Mouse (Mus musculus) neural tube, embryonic 14.5 days (tissue): ENCODE measurements around the gene Cd276. TPM values are rescaled to one million over a fixed set of nuclear protein-coding genes. Genes with fewer than 3 reads are reported as not detected.

Experiments
- ATAC-seq: fragments of 200-750 bp; cut with Nextera tagmentation; 2 replicates; pipeline ENCODE4 v1.8.0; 2017; ENCODE audit warnings: low read depth, mild to moderate bottlenecking, moderate TSS enrichment, moderate library complexity
- H3K27ac ChIP-seq: fragments of 300-500 bp; sonication (generic); 2 replicates; pipeline ENCODE4 v1.5.1; 2014; ENCODE audit warnings: low read depth, mild to moderate bottlenecking, control low read depth, low read length, moderate library complexity, mixed read lengths
- H3K27me3 ChIP-seq: fragments of 300-500 bp; sonication (generic); 2 replicates; pipeline ENCODE4 v1.6.1; 2014; ENCODE audit warnings: low read length; ENCODE audit not compliant: control insufficient read depth, insufficient read depth
- H3K36me3 ChIP-seq: fragments of 300-500 bp; sonication (generic); 2 replicates; pipeline ENCODE4 v1.6.1; 2014; ENCODE audit warnings: low read length, mixed read lengths; ENCODE audit not compliant: control insufficient read depth, insufficient read depth
- H3K4me1 ChIP-seq: fragments of 300-500 bp; sonication (generic); 2 replicates; pipeline ENCODE4 v1.6.1; 2014; ENCODE audit warnings: low read length; ENCODE audit not compliant: control insufficient read depth, insufficient read depth
- H3K4me2 ChIP-seq: fragments of 300-500 bp; sonication (generic); 2 replicates; pipeline ENCODE4 v1.6.1; 2014; ENCODE audit warnings: mild to moderate bottlenecking, low read depth, low read length, control low read depth
- H3K4me3 ChIP-seq: fragments of 300-500 bp; sonication (generic); 2 replicates; pipeline ENCODE4 v1.5.1; 2014; ENCODE audit warnings: low read depth, low read length, control low read depth, mixed read lengths
- H3K9ac ChIP-seq: fragments of 300-500 bp; sonication (generic); replicated peaks from 2 replicates; pipeline ENCODE4 v1.6.1; 2014; ENCODE audit warnings: low read depth, mild to moderate bottlenecking, control low read depth, low read length, mixed read lengths
- H3K9me3 ChIP-seq: fragments of 300-500 bp; sonication (generic); 2 replicates; pipeline ENCODE4 v1.6.1; 2016; ENCODE audit warnings: low read length; ENCODE audit not compliant: control insufficient read depth
- WGBS: fragments of 180-500 bp; shearing (Covaris S2); extraction: QIAGEN DNeasy Blood & Tissue Kit; methylation state at CpG from one replicate; pipeline ENCODE4 v1.1.7; 2014; 5-methylcytosine and 5-hydroxymethylcytosine counted together
- polyA plus RNA-seq: library from polyadenylated mRNA; unstranded; fragments of >200 nt; fragmentation: Nextera tagmentation; extraction: Ambion mirVana; gene quantifications from 2 replicates; pipeline ENCODE4 v1.2.1, GENCODE M21; 2014

Cd276 gene
- polyA plus RNA-seq, result 36.0 and 42.2 TPM in 2 replicates

- no peaks in the 10 kb centered on the region; the same call in 1 of the 2 replicates for H3K27me3 ChIP-seq
- H3K27ac ChIP-seq, result peak within 1 kb of the TSS; percentile 98
- no peaks in the 10 kb centered on the region for H3K36me3 ChIP-seq
- H3K4me3 ChIP-seq, result peak within 1 kb of the TSS; percentile 90
- ATAC-seq, result peak; percentile 78
- WGBS, result under 1% methylated on average over 67 of the region's 68 CpGs
- peaks cover 27% of the 10 kb centered on the region for H3K4me1 ChIP-seq
- peak within 1 kb of the TSS; percentile 97 for H3K9ac ChIP-seq
- H3K4me2 ChIP-seq, result peak within 1 kb of the TSS; percentile 81
- H3K9me3 ChIP-seq, result no peaks in the 10 kb centered on the region
Observed at GRCm38 (mm10) chr9:58554908-58555684, at the start of gene Cd276. Gene Cd276 (minus strand): TSS chr9:58555437.

GRCm38 (mm10) chr9:58595313-58595712, 40.1 kb upstream of the Cd276 start:
- no peak for ATAC-seq
- no peaks in the 10 kb centered on the region for H3K27me3 ChIP-seq
- no peaks in the 10 kb centered on the region for H3K4me1 ChIP-seq
- no peak overlapping the region for H3K4me3 ChIP-seq
- no peak overlapping the region for H3K9ac ChIP-seq
- no peak overlapping the region for H3K4me2 ChIP-seq
- 100% methylated on average over 1 of the region's 1 CpGs for WGBS
- no peaks in the 10 kb centered on the region for H3K36me3 ChIP-seq
- H3K27ac ChIP-seq, result no peak overlapping the region
- H3K9me3 ChIP-seq, result no peaks in the 10 kb centered on the region

DNA sequence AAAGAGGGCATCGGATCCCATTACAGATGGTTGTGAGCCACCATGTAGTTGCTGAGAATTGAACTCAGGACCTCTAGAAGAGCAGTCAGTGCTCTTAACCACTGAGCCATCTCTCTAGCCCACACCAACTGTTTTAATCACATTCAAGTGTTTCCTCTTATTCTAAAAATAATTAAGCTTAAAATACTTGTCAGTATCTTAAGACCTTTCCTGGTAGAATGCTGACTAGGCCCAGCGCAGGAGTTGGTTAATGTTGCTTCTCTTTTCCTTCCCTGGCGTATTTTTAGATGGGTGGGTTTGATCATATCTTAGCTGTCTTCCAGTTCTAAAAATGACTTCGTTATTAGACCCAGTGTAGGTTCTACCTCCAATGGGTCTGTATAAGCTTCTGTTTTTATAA, 33.4 kb upstream of the Cd276 start:
- H3K27me3 ChIP-seq, result no peaks in the 10 kb centered on the region
- no peaks in the 10 kb centered on the region for H3K9me3 ChIP-seq
- H3K4me2 ChIP-seq, result no peak overlapping the region
- 94% methylated on average over 4 of the region's 4 CpGs for WGBS
- no peak for ATAC-seq
- H3K4me3 ChIP-seq, result no peak overlapping the region
- no peak overlapping the region for H3K9ac ChIP-seq
- H3K27ac ChIP-seq, result no peak overlapping the region
- peaks cover 10% of the 10 kb centered on the region for H3K4me1 ChIP-seq
- H3K36me3 ChIP-seq, result no peaks in the 10 kb centered on the region

DNA sequence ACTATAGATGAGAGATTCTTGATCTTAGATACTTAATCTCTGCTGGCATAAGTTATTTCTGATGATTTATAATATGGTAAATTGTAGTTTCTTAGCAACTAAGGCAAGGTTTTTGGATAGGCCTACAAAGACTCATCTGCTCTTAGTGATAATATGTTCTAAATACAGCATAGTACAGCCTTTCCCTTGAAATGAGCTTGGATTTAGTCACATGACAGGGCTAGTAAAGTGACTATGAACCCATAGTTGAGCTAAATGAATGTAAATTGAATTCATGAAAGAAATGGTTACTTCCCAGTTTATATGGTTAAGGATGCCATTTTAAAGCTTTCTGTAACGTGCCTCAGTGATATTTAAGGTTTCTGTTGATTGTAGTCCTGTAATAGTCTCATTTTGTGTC, 29.1 kb upstream of the Cd276 start:
- no peak for ATAC-seq
- Histone ChIP-seq H3K36me3 (no peaks in the 10 kb centered on the region), H3K4me3 (peak overlapping the region; percentile 93), H3K4me1 (peaks cover 14% of the 10 kb centered on the region), H3K9me3 (no peaks in the 10 kb centered on the region), H3K27me3 (peaks cover 3% of the 10 kb centered on the region; the same call in 1 of the 2 replicates), H3K4me2 (0 out of 2 replicates have a peak overlapping the region, but pooled peaks have one; percentile 6), H3K9ac (no peak overlapping the region), H3K27ac (no peak overlapping the region)
- WGBS, result 55% methylated on average over 1 of the region's 1 CpGs

DNA sequence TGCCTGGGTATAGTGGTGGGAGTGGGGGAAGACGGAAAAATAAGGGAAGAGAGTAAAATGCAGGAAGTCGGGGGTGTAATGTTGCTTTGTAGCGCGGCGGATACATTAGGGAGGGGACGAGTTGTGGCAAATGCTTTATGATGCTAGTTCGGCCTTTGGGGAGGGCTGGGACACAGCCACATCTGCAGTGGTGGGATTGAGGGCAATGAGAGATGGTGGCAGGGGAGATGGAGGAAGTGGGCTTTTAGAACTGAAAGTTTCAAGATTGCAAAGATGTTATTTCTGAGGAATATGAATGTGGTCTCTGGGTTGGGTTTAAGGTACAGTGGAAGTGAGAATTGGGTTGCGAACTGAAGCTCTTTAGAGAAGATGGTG, 28.0 kb upstream of the Cd276 start:
- Histone ChIP-seq H3K4me1 (peaks cover 14% of the 10 kb centered on the region), H3K4me3 (peak overlapping the region; percentile 93), H3K27ac (peak overlapping the region; percentile 97), H3K27me3 (peaks cover 3% of the 10 kb centered on the region; the same call in 1 of the 2 replicates), H3K4me2 (peak overlapping the region; percentile 73), H3K9me3 (no peaks in the 10 kb centered on the region), H3K9ac (peak overlapping the region; percentile 96), H3K36me3 (no peaks in the 10 kb centered on the region)
- WGBS, result under 1% methylated on average over 8 of the region's 8 CpGs
- no peak for ATAC-seq

GRCm38 (mm10) chr9:58582581-58583266, 27.5 kb upstream of the Cd276 start:
- WGBS, result under 1% methylated on average over 42 of the region's 42 CpGs
- peaks cover 3% of the 10 kb centered on the region; the same call in 1 of the 2 replicates for H3K27me3 ChIP-seq
- H3K27ac ChIP-seq, result peak overlapping the region; percentile 97
- no peaks in the 10 kb centered on the region for H3K9me3 ChIP-seq
- peak; percentile 83 for ATAC-seq
- no peaks in the 10 kb centered on the region for H3K36me3 ChIP-seq
- H3K4me3 ChIP-seq, result peak overlapping the region; percentile 93
- H3K9ac ChIP-seq, result peak overlapping the region; percentile 96
- peaks cover 14% of the 10 kb centered on the region for H3K4me1 ChIP-seq
- H3K4me2 ChIP-seq, result peak overlapping the region; percentile 73

DNA sequence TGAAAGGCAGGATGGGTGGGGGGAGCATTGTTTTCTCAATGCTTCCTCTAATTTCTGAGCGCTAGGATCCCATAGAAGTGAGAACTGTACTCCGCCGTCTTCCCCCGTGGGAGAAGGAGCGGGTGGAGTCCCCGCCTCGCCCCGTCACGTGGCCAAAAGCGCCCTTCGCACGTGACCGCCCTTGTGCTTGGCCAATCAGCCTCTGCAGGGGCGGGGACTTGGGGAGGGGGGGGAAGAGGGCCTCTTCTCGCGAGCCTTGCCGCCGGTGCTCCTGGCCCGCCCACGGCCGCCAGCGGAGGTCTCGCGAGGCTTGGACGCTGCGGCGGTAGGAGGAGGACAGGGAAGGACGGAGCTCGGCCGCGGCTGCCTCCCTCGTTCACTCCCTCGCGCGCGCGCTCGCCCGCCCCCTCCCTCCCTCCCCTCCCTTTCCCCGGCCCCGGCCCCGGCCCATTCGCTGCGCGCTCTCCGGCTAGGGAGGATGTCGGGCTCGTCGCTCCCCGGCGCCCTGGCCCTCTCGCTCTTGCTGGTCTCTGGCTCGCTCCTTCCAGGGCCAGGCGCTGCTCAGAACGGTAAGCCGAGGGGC, 26.8 kb upstream of the Cd276 start, which contains the start of gene Nptn:
Gene Nptn, plus strand, starts transcription at position 283 of the 583 bp plus-strand sequence.
- Histone ChIP-seq H3K4me2 (peak within 1 kb of the TSS; percentile 73), H3K9me3 (no peaks in the 10 kb centered on the region), H3K4me1 (peaks cover 14% of the 10 kb centered on the region), H3K9ac (peak within 1 kb of the TSS; percentile 96), H3K27me3 (peaks cover 3% of the 10 kb centered on the region; the same call in 1 of the 2 replicates), H3K27ac (peak within 1 kb of the TSS; percentile 97), H3K36me3 (no peaks in the 10 kb centered on the region), H3K4me3 (peak within 1 kb of the TSS; percentile 93)
- ATAC-seq, result peak; percentile 99
- WGBS, result 1% methylated on average over 45 of the region's 56 CpGs

DNA sequence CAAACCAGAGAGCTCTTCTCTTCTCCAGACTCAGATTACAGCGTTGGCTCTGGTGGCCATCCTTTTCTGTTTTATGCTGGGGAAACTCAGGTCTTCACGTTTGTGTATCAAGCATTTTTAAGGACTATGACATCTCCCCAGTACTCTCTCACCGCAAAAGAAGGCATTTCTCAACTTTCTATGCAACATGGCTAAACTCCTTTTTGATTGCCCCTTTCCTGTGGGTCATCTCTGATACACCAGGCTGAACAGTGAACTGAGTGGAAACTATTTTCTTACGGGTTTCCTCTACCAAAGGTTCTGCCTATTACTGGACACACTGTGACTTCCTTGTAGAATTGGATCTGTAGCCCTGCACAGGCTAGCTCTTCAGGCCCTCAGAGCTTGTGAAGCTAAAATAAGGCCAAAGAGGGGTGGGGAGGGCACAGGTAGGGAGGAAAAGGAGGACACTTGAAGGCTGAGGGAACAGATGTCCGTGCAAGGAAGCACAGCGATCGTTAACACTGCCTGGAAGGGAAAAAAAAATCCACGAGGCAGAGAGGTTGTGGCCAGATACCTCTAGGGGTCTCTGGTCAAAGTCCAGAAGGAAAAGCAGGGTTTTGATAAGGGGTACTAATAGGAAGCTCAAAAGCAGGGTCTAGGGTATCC, 26.2 kb upstream of the Cd276 start:
- H3K27me3 ChIP-seq, result peaks cover 3% of the 10 kb centered on the region; the same call in 1 of the 2 replicates
- H3K9me3 ChIP-seq, result no peaks in the 10 kb centered on the region
- peaks cover 11% of the 10 kb centered on the region for H3K4me1 ChIP-seq
- 36% methylated on average over 8 of the region's 8 CpGs for WGBS
- peak overlapping the region; percentile 28 for H3K4me3 ChIP-seq
- peak overlapping the region; percentile 59 for H3K4me2 ChIP-seq
- ATAC-seq, result peak; percentile 2; the same call in 1 of the 2 replicates
- peak overlapping the region; percentile 81 for H3K27ac ChIP-seq
- peak overlapping the region; percentile 53; the same call in 1 of the 2 replicates for H3K9ac ChIP-seq
- H3K36me3 ChIP-seq, result no peaks in the 10 kb centered on the region
